Mouse (Mus musculus) megakaryocyte, embryonic 14.5 days (primary cell): ENCODE results near the gene Gm12216. TPM values are rescaled to one million over a fixed set of nuclear protein-coding genes. Genes with fewer than 3 reads are reported as not detected.
"Not testable (repeated sequence)": the region's sequence is repeated elsewhere in the genome, so short reads cannot be mapped to it uniquely, and the experiment has no call there.

Experiments used
- H3K27me3 ChIP-seq: replicated peaks from 2 replicates; pipeline ENCODE3; 2012; ENCODE audit warnings: inconsistent platforms
- H3K36me3 ChIP-seq: replicated peaks from 2 replicates; pipeline ENCODE3; 2012; ENCODE audit warnings: low read length, inconsistent platforms, mixed read lengths
- H3K4me1 ChIP-seq: 2 replicates; pipeline ENCODE4 v1.6.1; 2012; ENCODE audit warnings: inconsistent platforms
- H3K4me3 ChIP-seq: replicated peaks from 2 replicates; pipeline ENCODE3; 2012; ENCODE audit warnings: moderate library complexity, mild to moderate bottlenecking, inconsistent platforms
- H3K9me3 ChIP-seq: 2 replicates; pipeline ENCODE4 v1.6.1; 2012; ENCODE audit warnings: inconsistent platforms
- FLI1 ChIP-seq: IDR thresholded peaks from 2 replicates; pipeline ENCODE4 v1.6.1; 2012; ENCODE audit warnings: low read length, inconsistent platforms, mixed read lengths
- GATA1 ChIP-seq: IDR thresholded peaks from 3 replicates; pipeline ENCODE4 v1.6.1; 2012; ENCODE audit warnings: mixed read lengths, low read length, inconsistent platforms, borderline replicate concordance
- polyA plus RNA-seq: library from polyadenylated mRNA; stranded (reverse); fragments of >175 nt; gene quantifications from 2 replicates; pipeline ENCODE4 v1.2.3, GENCODE M21; 2012; ENCODE audit warnings: low replicate concordance; ENCODE audit not compliant: insufficient read depth

The Gm12216 gene
- polyA plus RNA-seq, 1 experiment: not detected

GRCm38 (mm10) chr11:53892716-53893416 is 33.8 kb upstream of the Gm12216 start:
- Histone ChIP-seq H3K27me3 (no peaks in the 10 kb centered on the region), H3K4me1 (peaks cover 45% of the 10 kb centered on the region), H3K36me3 (no peaks in the 10 kb centered on the region), H3K9me3 (peaks cover 4% of the 10 kb centered on the region; the same call in 1 of the 2 replicates), H3K4me3 (peak overlapping the region; percentile 87)
- TF ChIP-seq GATA1: no peak
- TF ChIP-seq FLI1: no peak

- peaks cover 5% of the 10 kb centered on the region for H3K36me3 ChIP-seq
- TF ChIP-seq GATA1 (no peak), FLI1 (no peak)
- peaks cover 45% of the 10 kb centered on the region for H3K4me1 ChIP-seq
- no peaks in the 10 kb centered on the region for H3K27me3 ChIP-seq
- peak within 1 kb of the TSS; percentile 97 for H3K4me3 ChIP-seq
- peaks cover 4% of the 10 kb centered on the region; the same call in 1 of the 2 replicates for H3K9me3 ChIP-seq
These were observed 32.7 kb upstream of the Gm12216 start, which contains the start of gene Slc22a5 for GRCm38 (mm10) chr11:53891505-53892451. Gene Slc22a5 (minus strand): TSS chr11:53891660.

DNA sequence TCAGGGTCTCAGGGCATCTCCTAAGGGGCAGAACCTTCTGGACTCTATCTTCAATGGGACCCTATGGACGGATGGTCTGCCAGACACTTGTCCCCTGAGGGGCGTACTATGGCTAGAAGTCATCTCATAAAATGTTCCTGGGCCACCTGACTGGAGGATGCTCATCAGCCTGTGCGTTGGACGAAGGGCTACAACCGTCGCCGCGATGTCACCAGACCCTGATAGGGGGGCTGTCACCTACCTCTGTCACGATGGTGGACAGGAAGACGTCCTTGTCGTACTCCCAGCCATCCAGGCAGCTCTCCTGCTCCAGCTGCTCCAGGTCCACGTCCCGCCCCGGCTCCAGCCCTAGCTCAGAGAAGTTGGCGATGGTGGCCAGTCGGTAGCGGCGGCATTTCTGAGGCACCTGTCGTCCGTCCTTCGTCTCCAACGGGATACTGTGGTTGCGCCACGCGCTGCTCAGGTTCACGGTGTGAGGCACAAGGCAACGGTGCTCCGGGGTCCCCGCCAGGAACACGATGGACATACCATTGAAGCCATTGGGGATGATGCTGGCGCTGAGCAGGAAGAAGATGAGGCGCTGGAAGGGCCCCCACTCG is 31.9 kb upstream of the Gm12216 start:
- H3K4me1 ChIP-seq: peaks cover 45% of the 10 kb centered on the region
- no peaks in the 10 kb centered on the region for H3K27me3 ChIP-seq
- peaks cover 2% of the 10 kb centered on the region; the same call in 1 of the 2 replicates for H3K9me3 ChIP-seq
- peak overlapping the region; percentile 97 for H3K4me3 ChIP-seq
- TF ChIP-seq GATA1 (no peak), FLI1 (no peak)
- peaks cover 12% of the 10 kb centered on the region for H3K36me3 ChIP-seq

DNA sequence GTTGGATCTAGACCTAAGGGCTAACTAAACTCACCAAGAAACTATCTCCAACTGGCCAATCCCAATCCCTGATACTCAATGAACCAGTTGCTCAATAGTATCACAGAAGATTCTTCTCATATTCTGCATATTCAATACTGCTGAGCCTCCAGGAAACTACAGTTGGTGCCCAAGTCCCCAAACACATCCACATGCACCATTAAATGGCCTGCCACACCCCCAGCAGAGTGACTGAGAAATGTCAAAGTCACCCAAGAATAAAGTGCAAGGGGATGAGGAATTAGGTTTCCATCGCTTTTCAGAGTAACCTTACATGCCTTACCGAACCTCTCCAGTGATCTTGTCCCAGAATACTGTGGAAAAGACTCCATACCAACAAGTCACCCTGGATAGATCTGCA is 31.2 kb upstream of the Gm12216 start:
- peaks cover 45% of the 10 kb centered on the region for H3K4me1 ChIP-seq
- H3K36me3 ChIP-seq: peaks cover 17% of the 10 kb centered on the region
- TF ChIP-seq FLI1: no peak
- no peak for TF ChIP-seq GATA1
- H3K9me3 ChIP-seq: no peaks in the 10 kb centered on the region
- H3K27me3 ChIP-seq: no peaks in the 10 kb centered on the region
- peak overlapping the region; percentile 42 for H3K4me3 ChIP-seq

DNA sequence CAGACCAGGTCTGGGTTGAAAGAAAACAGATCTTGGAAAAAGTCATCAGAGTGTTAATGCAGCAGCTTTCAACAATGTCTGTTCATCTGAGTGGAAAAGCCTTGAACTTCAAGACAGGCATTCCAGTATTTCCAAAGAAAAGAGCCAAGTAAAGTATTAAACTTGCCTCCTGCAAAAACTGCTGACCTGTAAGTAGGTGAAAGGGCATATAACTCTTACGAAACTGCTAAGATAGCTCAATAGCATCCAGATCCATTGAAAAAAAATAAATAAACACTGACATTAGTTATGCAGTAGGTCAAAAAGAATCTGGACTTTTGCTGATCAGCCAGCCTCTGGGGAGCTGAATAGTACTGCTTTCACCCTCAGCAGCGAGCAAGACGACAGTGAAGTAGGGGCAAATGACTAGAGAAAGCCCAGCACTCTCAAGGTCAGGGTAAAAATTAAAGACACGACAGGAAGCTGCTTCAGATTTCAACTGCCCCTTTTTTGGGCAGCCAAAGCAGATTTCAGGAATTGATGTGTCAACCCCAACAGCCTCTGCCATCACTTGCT is 30.1 kb upstream of the Gm12216 start:
- H3K4me1 ChIP-seq: peaks cover 45% of the 10 kb centered on the region
- TF ChIP-seq GATA1 (no peak), FLI1 (no peak)

GRCm38 (mm10) chr11:53888242-53888641 is 29.2 kb upstream of the Gm12216 start:
- no peaks in the 10 kb centered on the region for H3K27me3 ChIP-seq
- peaks cover 41% of the 10 kb centered on the region for H3K4me1 ChIP-seq
- no peak for TF ChIP-seq FLI1
- no peak for TF ChIP-seq GATA1

More for the DNA sequence above, 30.1 kb upstream of the Gm12216 start:
- no peaks in the 10 kb centered on the region for H3K9me3 ChIP-seq
- no peak overlapping the region for H3K4me3 ChIP-seq
- peaks cover 23% of the 10 kb centered on the region for H3K36me3 ChIP-seq
- H3K27me3 ChIP-seq: no peaks in the 10 kb centered on the region

DNA sequence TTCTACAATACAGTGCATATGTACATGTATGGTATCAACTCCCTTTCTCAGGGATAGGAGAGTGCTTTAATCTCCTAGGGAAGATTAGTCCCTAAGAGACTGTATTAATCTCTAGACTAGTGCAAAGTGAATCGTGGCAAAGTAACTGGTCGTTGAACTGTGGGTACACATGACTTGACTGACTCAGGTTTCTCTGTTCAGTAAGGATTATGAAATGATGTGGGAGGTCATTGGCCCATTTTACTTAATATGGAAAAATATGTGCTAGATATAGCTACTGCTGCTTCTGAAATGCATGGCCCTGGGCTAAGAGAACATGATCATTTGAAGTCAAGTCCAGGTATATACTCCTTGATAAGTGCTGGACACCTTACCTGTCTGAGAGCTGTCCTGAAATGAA is 24.2 kb upstream of the Gm12216 start:
- H3K4me3 ChIP-seq: no peak overlapping the region
- no peaks in the 10 kb centered on the region for H3K27me3 ChIP-seq
- H3K9me3 ChIP-seq: no peaks in the 10 kb centered on the region
- H3K36me3 ChIP-seq: peaks cover 38% of the 10 kb centered on the region
- peaks cover 2% of the 10 kb centered on the region for H3K4me1 ChIP-seq
- TF ChIP-seq GATA1 (no peak), FLI1 (no peak)

More at GRCm38 (mm10) chr11:53888242-53888641, 29.2 kb upstream of the Gm12216 start:
- H3K4me3 ChIP-seq: no peak overlapping the region
- peaks cover 30% of the 10 kb centered on the region for H3K36me3 ChIP-seq
- H3K9me3 ChIP-seq: no peaks in the 10 kb centered on the region

DNA sequence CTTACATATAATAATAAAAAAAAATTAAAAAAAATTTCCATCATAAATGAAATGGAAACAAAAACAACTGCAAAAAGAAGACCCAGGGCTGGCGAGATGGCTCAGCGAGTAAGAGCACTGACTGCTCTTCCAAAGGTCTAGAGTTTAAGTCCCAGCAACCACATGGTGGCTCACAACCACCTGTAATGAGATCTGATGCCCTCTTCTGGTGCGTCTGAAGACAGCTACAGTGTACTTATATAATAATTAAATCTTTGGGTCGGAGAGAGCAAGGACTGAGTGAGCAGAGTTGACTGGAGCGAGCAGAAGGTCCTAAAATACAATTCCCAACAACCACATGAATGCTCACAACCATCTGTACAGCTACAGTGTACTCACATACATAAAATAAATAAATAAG is 19.0 kb upstream of the Gm12216 start:
- H3K36me3 ChIP-seq: peaks cover 14% of the 10 kb centered on the region
- H3K4me1 ChIP-seq: not testable (repeated sequence)

DNA sequence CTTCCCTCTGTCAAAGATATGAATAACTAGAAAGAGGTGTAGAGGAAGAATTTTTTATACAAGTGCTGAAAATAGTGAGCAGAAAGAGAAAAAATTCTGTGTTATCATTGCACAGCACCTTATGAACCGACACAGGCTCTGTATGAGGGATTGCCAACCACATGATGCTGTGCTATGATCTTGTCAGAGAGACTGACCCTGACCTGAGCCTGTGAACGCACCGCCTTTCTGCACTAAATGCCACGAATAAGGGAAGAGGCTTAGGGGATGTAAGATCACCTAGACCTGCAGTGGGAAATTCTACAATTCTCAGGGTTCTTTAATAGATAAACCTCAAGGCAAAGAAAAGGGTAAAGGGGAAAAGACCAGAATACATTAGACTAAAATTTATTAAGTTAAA is 17.4 kb upstream of the Gm12216 start:
- Histone ChIP-seq H3K9me3 (no peaks in the 10 kb centered on the region), H3K4me3 (no peak overlapping the region), H3K27me3 (no peaks in the 10 kb centered on the region), H3K36me3 (peaks cover 23% of the 10 kb centered on the region), H3K4me1 (peaks cover 6% of the 10 kb centered on the region)
- TF ChIP-seq FLI1: no peak
- TF ChIP-seq GATA1: no peak

More for the DNA sequence above, 19.0 kb upstream of the Gm12216 start:
- H3K4me3 ChIP-seq, H3K9me3 ChIP-seq, H3K27me3 ChIP-seq: not testable (repeated sequence)
